Mouse (Mus musculus) neural tube, embryonic 11.5 days (tissue): ENCODE data around the gene Wdr18. TPM values are rescaled to one million over a fixed set of nuclear protein-coding genes. Genes with fewer than 3 reads are reported as not detected.
A peak's percentile ranks its signal among the peaks of the same experiment; 100 is the strongest.

Experiments used
- ATAC-seq: fragments of 200-750 bp; cut with Nextera tagmentation; 2 replicates; pipeline ENCODE4 v1.8.0; 2017; ENCODE audit warnings: moderate number of reproducible peaks, mild to moderate bottlenecking, moderate TSS enrichment, moderate library complexity; ENCODE audit not compliant: insufficient read depth, low FRiP score, low TSS enrichment
- DNase-seq: peaks from one replicate; pipeline ENCODE4 v3.0.0-alpha.2; 2015; ENCODE audit warnings: low spot score
- H3K27ac ChIP-seq: fragments of 300-500 bp; sonication (generic); 2 replicates; pipeline ENCODE4 v1.5.1; 2014; ENCODE audit warnings: low read depth, mild to moderate bottlenecking, low read length
- H3K27me3 ChIP-seq: fragments of 300-500 bp; sonication (generic); 2 replicates; pipeline ENCODE4 v1.6.1; 2014; ENCODE audit warnings: mild to moderate bottlenecking, low read length, mixed read lengths; ENCODE audit not compliant: control insufficient read depth, insufficient read depth
- H3K36me3 ChIP-seq: fragments of 300-500 bp; sonication (generic); 2 replicates; pipeline ENCODE4 v1.6.1; 2014; ENCODE audit warnings: mild to moderate bottlenecking, low read length, moderate library complexity, mixed read lengths; ENCODE audit not compliant: control insufficient read depth, insufficient read depth
- H3K4me1 ChIP-seq: fragments of 300-500 bp; sonication (generic); 2 replicates; pipeline ENCODE4 v1.6.1; 2014; ENCODE audit warnings: low read length, mixed read lengths; ENCODE audit not compliant: control insufficient read depth, insufficient read depth
- H3K4me2 ChIP-seq: fragments of 300-500 bp; sonication (generic); 2 replicates; pipeline ENCODE4 v1.6.1; 2014; ENCODE audit warnings: low read depth, mild to moderate bottlenecking, moderate library complexity
- H3K4me3 ChIP-seq: fragments of 300-500 bp; sonication (generic); 2 replicates; pipeline ENCODE4 v1.5.1; 2014; ENCODE audit warnings: low read depth, low read length
- H3K9ac ChIP-seq: fragments of 300-500 bp; sonication (generic); 2 replicates; pipeline ENCODE4 v1.6.1; 2014; ENCODE audit warnings: mild to moderate bottlenecking, low read length
- H3K9me3 ChIP-seq: fragments of 300-500 bp; sonication (generic); 2 replicates; pipeline ENCODE4 v1.6.1; 2016; ENCODE audit warnings: low read length; ENCODE audit not compliant: control insufficient read depth
- WGBS: fragments of 180-500 bp; shearing (Covaris S2); extraction: QIAGEN DNeasy Blood & Tissue Kit; methylation state at CpG from one replicate; pipeline ENCODE4 v1.1.7; 2014; 5-methylcytosine and 5-hydroxymethylcytosine counted together
- polyA plus RNA-seq: library from polyadenylated mRNA; unstranded; fragments of >200 nt; fragmentation: Nextera tagmentation; extraction: Ambion mirVana; gene quantifications from 2 replicates; pipeline ENCODE4 v1.2.1, GENCODE M21; 2014

Gene Wdr18
- polyA plus RNA-seq, 1 experiment from 2014 or later: 115 TPM

GRCm38 (mm10) chr10:80016511-80016910 is 56.6 kb downstream of the Wdr18 start, which contains the start of gene Arhgap45:
Gene Arhgap45, plus strand, starts transcription at chr10:80016653.
- ATAC-seq (no peak), DNase-seq (no peak)
- Histone ChIP-seq H3K4me3 (no peak within 1 kb of the TSS), H3K9ac (no peak within 1 kb of the TSS), H3K27me3 (peaks cover 48% of the 10 kb centered on the region), H3K9me3 (no peaks in the 10 kb centered on the region), H3K27ac (no peak within 1 kb of the TSS), H3K36me3 (no peaks in the 10 kb centered on the region), H3K4me1 (peaks cover 3% of the 10 kb centered on the region; the same call in 1 of the 2 replicates), H3K4me2 (no peak within 1 kb of the TSS)
- WGBS: 59% methylated on average over 11 of the region's 11 CpGs

- no peak overlapping the region for H3K27ac ChIP-seq
- no peak for ATAC-seq
- 90% methylated on average over 10 of the region's 10 CpGs for WGBS
- no peak overlapping the region for H3K4me2 ChIP-seq
- no peak for DNase-seq
- H3K27me3 ChIP-seq: peaks cover 46% of the 10 kb centered on the region
- H3K4me1 ChIP-seq: peaks cover 3% of the 10 kb centered on the region; the same call in 1 of the 2 replicates
- no peak overlapping the region for H3K9ac ChIP-seq
- no peaks in the 10 kb centered on the region for H3K9me3 ChIP-seq
- H3K36me3 ChIP-seq: no peaks in the 10 kb centered on the region
- H3K4me3 ChIP-seq: no peak overlapping the region
Observed at GRCm38 (mm10) chr10:80016931-80017330, 57.0 kb downstream of the Wdr18 start.

- H3K9me3 ChIP-seq: no peaks in the 10 kb centered on the region
- H3K4me1 ChIP-seq: peaks cover 3% of the 10 kb centered on the region; the same call in 1 of the 2 replicates
- no peak overlapping the region for H3K4me2 ChIP-seq
- H3K4me3 ChIP-seq: no peak overlapping the region
- no peak overlapping the region for H3K27ac ChIP-seq
- DNase-seq: no peak
- H3K9ac ChIP-seq: no peak overlapping the region
- ATAC-seq: no peak
- peaks cover 41% of the 10 kb centered on the region for H3K27me3 ChIP-seq
- H3K36me3 ChIP-seq: no peaks in the 10 kb centered on the region
- WGBS: 72% methylated on average over 3 of the region's 3 CpGs
Observed at GRCm38 (mm10) chr10:80017361-80017760, 57.4 kb downstream of the Wdr18 start.

GRCm38 (mm10) chr10:80017771-80018170 is 57.8 kb downstream of the Wdr18 start:
- ATAC-seq: no peak
- H3K27me3 ChIP-seq: peaks cover 39% of the 10 kb centered on the region
- H3K4me1 ChIP-seq: peaks cover 3% of the 10 kb centered on the region; the same call in 1 of the 2 replicates
- H3K36me3 ChIP-seq: no peaks in the 10 kb centered on the region
- H3K9me3 ChIP-seq: no peaks in the 10 kb centered on the region
- H3K4me3 ChIP-seq: no peak overlapping the region
- no peak overlapping the region for H3K27ac ChIP-seq
- no peak overlapping the region for H3K9ac ChIP-seq
- no peak overlapping the region for H3K4me2 ChIP-seq
- no peak for DNase-seq
- WGBS: 82% methylated on average over 14 of the region's 14 CpGs

GRCm38 (mm10) chr10:80018739-80019297 is 58.9 kb downstream of the Wdr18 start:
- peaks cover 3% of the 10 kb centered on the region; the same call in 1 of the 2 replicates for H3K4me1 ChIP-seq
- no peak for DNase-seq
- H3K4me2 ChIP-seq: peak overlapping the region; percentile 15; the same call in 1 of the 2 replicates
- no peak overlapping the region for H3K4me3 ChIP-seq
- peaks cover 28% of the 10 kb centered on the region for H3K27me3 ChIP-seq
- H3K36me3 ChIP-seq: no peaks in the 10 kb centered on the region
- no peak for ATAC-seq
- 12% methylated on average over 12 of the region's 15 CpGs for WGBS
- H3K9ac ChIP-seq: peak overlapping the region; percentile 14; the same call in 1 of the 2 replicates
- no peak overlapping the region for H3K27ac ChIP-seq
- H3K9me3 ChIP-seq: no peaks in the 10 kb centered on the region

- Histone ChIP-seq H3K36me3 (no peaks in the 10 kb centered on the region), H3K27ac (no peak overlapping the region), H3K9ac (peak overlapping the region; percentile 50), H3K4me3 (peak overlapping the region; percentile 21), H3K9me3 (no peaks in the 10 kb centered on the region), H3K27me3 (peaks cover 20% of the 10 kb centered on the region), H3K4me1 (peaks cover 3% of the 10 kb centered on the region; the same call in 1 of the 2 replicates), H3K4me2 (peak overlapping the region; percentile 15)
- ATAC-seq (no peak), DNase-seq (peak; percentile 52)
- WGBS: 4% methylated on average over 20 of the region's 20 CpGs
Observed at GRCm38 (mm10) chr10:80019471-80020131, 59.6 kb downstream of the Wdr18 start.

Other genes starting within 250 kb of the Wdr18 start
- 0.28 and 0.57 TPM in 2 replicates for gene Hcn2, start 243.5 kb upstream of the Wdr18 start, polyA plus RNA-seq
- gene Polrmt, start 213.6 kb upstream of the Wdr18 start, polyA plus RNA-seq: 29.5 and 34.1 TPM in 2 replicates
- 0.20 and 0.84 TPM in 2 replicates for gene Fgf22, start 205.1 kb upstream of the Wdr18 start, polyA plus RNA-seq
- 99.7 and 101 TPM in 2 replicates for gene Rnf126, start 193.2 kb upstream of the Wdr18 start, polyA plus RNA-seq
- 1.3 and 1.7 TPM in 2 replicates for gene Fstl3, start 182.9 kb upstream of the Wdr18 start, polyA plus RNA-seq
- gene Prss57, start 169.2 kb upstream of the Wdr18 start, polyA plus RNA-seq: 0.23 TPM in 1 of 2 replicates, not detected in the other
- 150 and 155 TPM in 2 replicates for gene Palm, start 166.6 kb upstream of the Wdr18 start, polyA plus RNA-seq
- 0.77 and 1.6 TPM in 2 replicates for gene Misp, start 139.2 kb upstream of the Wdr18 start, polyA plus RNA-seq
- 215 and 216 TPM in 2 replicates for gene Ptbp1, start 105.7 kb upstream of the Wdr18 start, polyA plus RNA-seq
- 12.5 and 13.7 TPM in 2 replicates for gene Prtn3, start 85.7 kb upstream of the Wdr18 start, polyA plus RNA-seq
- 142 and 156 TPM in 2 replicates for gene Plppr3, start 85.5 kb upstream of the Wdr18 start, polyA plus RNA-seq
- 0.66 TPM in 1 of 2 replicates, not detected in the other for gene Elane, start 73.9 kb upstream of the Wdr18 start, polyA plus RNA-seq
- not detected in 2 replicates for gene Cfd, start 69.3 kb upstream of the Wdr18 start, polyA plus RNA-seq
- 47.7 and 53.6 TPM in 2 replicates for gene Med16, start 51.2 kb upstream of the Wdr18 start, polyA plus RNA-seq
- gene Gm26602, start 49.3 kb upstream of the Wdr18 start, polyA plus RNA-seq: 14.5 TPM in 1 of 2 replicates, not detected in the other
- 0.77 and 0.80 TPM in 2 replicates for gene Kiss1r, start 43.2 kb upstream of the Wdr18 start, polyA plus RNA-seq
- 150 and 156 TPM in 2 replicates for gene R3hdm4, start 38.9 kb upstream of the Wdr18 start, polyA plus RNA-seq
- 7.0 and 8.5 TPM in 2 replicates for gene Arid3a, start 33.1 kb upstream of the Wdr18 start, polyA plus RNA-seq
- 0.16 and 0.30 TPM in 2 replicates for gene Grin3b, start 10.6 kb downstream of the Wdr18 start, polyA plus RNA-seq
- 16.1 and 17.7 TPM in 2 replicates for gene Tmem259, start 24.2 kb downstream of the Wdr18 start, polyA plus RNA-seq
- 167 and 187 TPM in 2 replicates for gene Cnn2, start 28.4 kb downstream of the Wdr18 start, polyA plus RNA-seq
- gene Abca7, start 36.3 kb downstream of the Wdr18 start, polyA plus RNA-seq: 4.3 and 7.0 TPM in 2 replicates
- 4.6 and 4.9 TPM in 2 replicates for gene Arhgap45, start 56.5 kb downstream of the Wdr18 start, polyA plus RNA-seq
- 222 and 234 TPM in 2 replicates for gene Polr2e, start 79.6 kb downstream of the Wdr18 start, polyA plus RNA-seq
- 540 and 570 TPM in 2 replicates for gene Gpx4, start 87.0 kb downstream of the Wdr18 start, polyA plus RNA-seq
- gene Sbno2, start 145.4 kb downstream of the Wdr18 start, polyA plus RNA-seq: 11.3 and 11.9 TPM in 2 replicates
- gene Stk11, start 155.7 kb downstream of the Wdr18 start, polyA plus RNA-seq: 22.0 and 23.5 TPM in 2 replicates
- 376 and 386 TPM in 2 replicates for gene Atp5d, start 178.5 kb downstream of the Wdr18 start, polyA plus RNA-seq
- gene Cbarp, start 180.7 kb downstream of the Wdr18 start, polyA plus RNA-seq: 11.1 and 11.3 TPM in 2 replicates
- 70.0 and 78.2 TPM in 2 replicates for gene Midn, start 188.1 kb downstream of the Wdr18 start, polyA plus RNA-seq
- gene Cirbp, start 205.8 kb downstream of the Wdr18 start, polyA plus RNA-seq: 84.0 and 85.1 TPM in 2 replicates
- 8.8 and 10.8 TPM in 2 replicates for gene 1600002K03Rik, start 212.8 kb downstream of the Wdr18 start, polyA plus RNA-seq
- gene Efna2, start 219.3 kb downstream of the Wdr18 start, polyA plus RNA-seq: 36.2 and 38.9 TPM in 2 replicates